Mouse (Mus musculus) intestine, postnatal 0 days (tissue): ENCODE results near the gene Tm4sf20. TPM values are rescaled to one million over a fixed set of nuclear protein-coding genes. Genes with fewer than 3 reads are reported as not detected.

Source experiments
- ATAC-seq: fragments of 200-750 bp; cut with Nextera tagmentation; 2 replicates; pipeline ENCODE4 v1.8.0; 2017; ENCODE audit warnings: mild to moderate bottlenecking, moderate TSS enrichment, moderate library complexity
- H3K27ac ChIP-seq: fragments of 300-500 bp; sonication (generic); 2 replicates; pipeline ENCODE4 v1.5.1; 2014; ENCODE audit warnings: mild to moderate bottlenecking, low read depth, low read length, moderate library complexity
- H3K27me3 ChIP-seq: fragments of 300-500 bp; sonication (generic); replicated peaks from 2 replicates; pipeline ENCODE4 v1.6.1; 2014; ENCODE audit warnings: low read length, mixed read lengths; ENCODE audit not compliant: control insufficient read depth, insufficient read depth
- H3K36me3 ChIP-seq: fragments of 300-500 bp; sonication (generic); 2 replicates; pipeline ENCODE4 v1.6.1; 2014; ENCODE audit warnings: mild to moderate bottlenecking, moderate library complexity; ENCODE audit not compliant: control insufficient read depth, insufficient read depth
- H3K4me1 ChIP-seq: fragments of 300-500 bp; sonication (generic); replicated peaks from 2 replicates; pipeline ENCODE4 v1.6.1; 2014; ENCODE audit warnings: antibody characterized with exemption, low read length, mixed read lengths; ENCODE audit not compliant: control insufficient read depth, insufficient read depth
- H3K4me2 ChIP-seq: fragments of 300-500 bp; sonication (generic); replicated peaks from 2 replicates; pipeline ENCODE4 v1.6.1; 2014; ENCODE audit warnings: low read depth, mild to moderate bottlenecking, moderate library complexity
- H3K4me3 ChIP-seq: fragments of 300-500 bp; sonication (generic); 2 replicates; pipeline ENCODE4 v1.5.1; 2014; ENCODE audit warnings: low read depth, low read length
- H3K9ac ChIP-seq: fragments of 300-500 bp; sonication (generic); 2 replicates; pipeline ENCODE4 v1.6.1; 2014; ENCODE audit warnings: mild to moderate bottlenecking, low read depth, low read length
- H3K9me3 ChIP-seq: fragments of 300-500 bp; sonication (generic); 2 replicates; pipeline ENCODE4 v1.6.1; 2016; ENCODE audit warnings: mixed run types; ENCODE audit not compliant: control insufficient read depth
- CTCF ChIP-seq: sonication (generic); IDR thresholded peaks from 2 replicates; pipeline ENCODE4 v1.5.1; 2016; ENCODE audit warnings: low read depth, mild to moderate bottlenecking, control low read depth, antibody characterized with exemption, moderate library complexity
- WGBS: fragments of 180-500 bp; shearing (Covaris S2); extraction: QIAGEN DNeasy Blood & Tissue Kit; methylation state at CpG from one replicate; pipeline ENCODE4 v1.1.7; 2014; 5-methylcytosine and 5-hydroxymethylcytosine counted together
- polyA plus RNA-seq: library from polyadenylated mRNA; unstranded; fragments of >200 nt; fragmentation: Nextera tagmentation; extraction: Ambion mirVana; gene quantifications from 2 replicates; pipeline ENCODE4 v1.2.1, GENCODE M21; 2015

Gene Tm4sf20
- polyA plus RNA-seq, 1 experiment from 2014 or later = 760 TPM

- TF ChIP-seq CTCF = no peak
- no peak overlapping the region for H3K4me3 ChIP-seq
- no peak overlapping the region for H3K27ac ChIP-seq
- WGBS = 92% methylated on average over 1 of the region's 1 CpGs
- no peaks in the 10 kb centered on the region for H3K27me3 ChIP-seq
- no peaks in the 10 kb centered on the region for H3K4me1 ChIP-seq
- H3K9ac ChIP-seq = no peak overlapping the region
- H3K4me2 ChIP-seq = no peak overlapping the region
- H3K36me3 ChIP-seq = no peaks in the 10 kb centered on the region
- ATAC-seq = no peak
- no peaks in the 10 kb centered on the region for H3K9me3 ChIP-seq
These were observed 35.8 kb upstream of the Tm4sf20 start for GRCm38 (mm10) chr1:82804059-82804458.

- peak; percentile 63; the same call in 1 of the 2 replicates for ATAC-seq
- H3K27ac ChIP-seq = no peak overlapping the region
- no peaks in the 10 kb centered on the region for H3K4me1 ChIP-seq
- no peaks in the 10 kb centered on the region for H3K9me3 ChIP-seq
- H3K4me2 ChIP-seq = no peak overlapping the region
- 75% methylated on average over 7 of the region's 7 CpGs for WGBS
- H3K9ac ChIP-seq = no peak overlapping the region
- no peak overlapping the region for H3K4me3 ChIP-seq
- no peaks in the 10 kb centered on the region for H3K27me3 ChIP-seq
- peak; percentile 77 for TF ChIP-seq CTCF
- no peaks in the 10 kb centered on the region for H3K36me3 ChIP-seq
These were observed 35.3 kb upstream of the Tm4sf20 start for GRCm38 (mm10) chr1:82803608-82804007.

- no peak for ATAC-seq
- H3K36me3 ChIP-seq = no peaks in the 10 kb centered on the region
- H3K27me3 ChIP-seq = no peaks in the 10 kb centered on the region
- no peak overlapping the region for H3K9ac ChIP-seq
- H3K4me3 ChIP-seq = no peak overlapping the region
- TF ChIP-seq CTCF = no peak
- WGBS = 82% methylated on average over 12 of the region's 12 CpGs
- no peak overlapping the region for H3K4me2 ChIP-seq
- H3K27ac ChIP-seq = no peak overlapping the region
- H3K4me1 ChIP-seq = no peaks in the 10 kb centered on the region
- no peaks in the 10 kb centered on the region for H3K9me3 ChIP-seq
These were observed 33.0 kb upstream of the Tm4sf20 start for GRCm38 (mm10) chr1:82801105-82801783.

GRCm38 (mm10) chr1:82798922-82799321 lies 30.7 kb upstream of the Tm4sf20 start:
- whole genome bisulfite sequencing = 70% methylated on average over 4 of the region's 4 CpGs
- Histone ChIP-seq H3K4me1 (no peaks in the 10 kb centered on the region; the same call in 1 of the 2 replicates), H3K36me3 (no peaks in the 10 kb centered on the region), H3K4me2 (no peak overlapping the region), H3K9me3 (no peaks in the 10 kb centered on the region), H3K9ac (no peak overlapping the region), H3K27me3 (no peaks in the 10 kb centered on the region), H3K27ac (no peak overlapping the region), H3K4me3 (no peak overlapping the region)
- ATAC-seq = peak; percentile 31; the same call in 1 of the 2 replicates
- no peak for TF ChIP-seq CTCF

- H3K4me3 ChIP-seq = no peak overlapping the region
- 38% methylated on average over 5 of the region's 5 CpGs for WGBS
- H3K9ac ChIP-seq = no peak overlapping the region
- H3K36me3 ChIP-seq = no peaks in the 10 kb centered on the region
- no peaks in the 10 kb centered on the region for H3K9me3 ChIP-seq
- no peak for TF ChIP-seq CTCF
- no peak overlapping the region for H3K4me2 ChIP-seq
- no peaks in the 10 kb centered on the region; the same call in 1 of the 2 replicates for H3K4me1 ChIP-seq
- H3K27me3 ChIP-seq = no peaks in the 10 kb centered on the region
- peak; percentile 53; the same call in 1 of the 2 replicates for ATAC-seq
- H3K27ac ChIP-seq = no peak overlapping the region
These were observed 30.0 kb upstream of the Tm4sf20 start for GRCm38 (mm10) chr1:82798304-82798703.

- H3K4me1 ChIP-seq = no peaks in the 10 kb centered on the region; the same call in 1 of the 2 replicates
- no peak for TF ChIP-seq CTCF
- H3K9ac ChIP-seq = no peak overlapping the region
- 95% methylated on average over 4 of the region's 4 CpGs for WGBS
- H3K4me3 ChIP-seq = no peak overlapping the region
- no peaks in the 10 kb centered on the region for H3K27me3 ChIP-seq
- no peak overlapping the region for H3K27ac ChIP-seq
- no peak for ATAC-seq
- H3K36me3 ChIP-seq = no peaks in the 10 kb centered on the region
- H3K9me3 ChIP-seq = no peaks in the 10 kb centered on the region
- H3K4me2 ChIP-seq = no peak overlapping the region
These were observed 28.8 kb upstream of the Tm4sf20 start for GRCm38 (mm10) chr1:82797088-82797487.
